Mouse (Mus musculus): Measurements from ENCODE around the gene Styx.

- no peak for TF ChIP-seq CTCF (IDR thresholded peaks at IDR 0.05; ENCODE audit: extremely low read depth, insufficient read length, insufficient replicate concordance, low read depth, low read length)
- no peak for TF ChIP-seq POLR2A (IDR thresholded peaks at IDR 0.05; ENCODE audit: low read depth, low read length)
These were observed 100.2 kb downstream of the Styx start for GRCm38 (mm10) chr14:45451090-45451489.
